Mouse (Mus musculus): ENCODE results near the gene Ppp4r3b.

Gene Ppp4r3b

DNA sequence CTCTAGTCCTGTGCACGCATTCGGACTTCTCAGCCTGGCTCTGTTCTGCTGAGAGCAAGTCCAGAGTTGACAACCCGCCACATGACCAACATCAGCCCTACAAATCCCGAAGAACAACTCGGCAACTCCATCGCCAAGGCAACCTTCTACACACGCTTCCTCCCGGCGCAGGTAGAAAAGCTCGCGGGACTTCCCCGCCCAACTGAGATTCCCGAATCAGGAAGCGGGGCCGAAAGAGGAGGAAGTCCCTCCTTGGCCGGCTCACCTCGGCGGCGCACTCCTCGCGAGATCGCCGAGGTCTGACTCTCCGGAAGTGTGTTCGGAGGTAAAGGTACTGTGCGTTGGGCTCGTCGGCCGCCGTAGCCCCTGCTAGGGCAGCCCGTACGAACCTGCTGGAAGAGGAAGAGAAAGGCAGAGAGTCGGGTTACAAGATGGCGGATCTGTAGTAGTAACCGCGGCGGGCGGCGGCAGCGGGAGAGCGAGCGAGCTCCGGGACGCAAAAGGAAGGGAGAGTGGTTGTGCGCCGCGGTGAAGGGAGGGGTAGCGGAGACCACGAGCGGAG, at the start of gene Ppp4r3b:
TSS of gene Ppp4r3b (plus strand) at position 328 of the 562 bp plus-strand sequence.
- DNase-seq: peak; percentile 99

DNA sequence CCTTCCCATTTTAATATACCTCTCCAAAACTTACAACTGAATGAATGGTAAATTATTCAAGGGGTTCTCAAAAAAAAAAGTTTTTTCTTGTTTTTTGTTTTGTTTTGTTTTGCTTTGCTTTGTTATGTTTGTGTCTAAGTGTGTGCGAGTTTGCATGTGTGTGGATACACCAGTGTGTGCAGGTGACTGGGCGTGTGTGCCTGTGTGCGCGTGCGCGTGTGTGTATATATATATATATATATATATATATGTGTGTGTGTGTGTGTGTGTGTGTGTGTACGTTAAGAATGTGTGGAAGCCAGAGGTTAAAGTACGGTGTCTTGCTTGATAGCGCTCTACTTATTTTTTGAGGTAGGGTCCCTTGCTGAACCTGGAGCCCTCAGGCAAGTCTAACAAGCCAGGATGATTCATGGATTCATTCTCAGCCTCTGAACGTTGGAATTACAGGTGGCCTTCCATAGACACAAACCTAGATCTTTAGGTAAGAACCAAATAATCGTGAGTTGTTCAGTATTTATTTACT, 42.8 kb upstream of the Ppp4r3b start:
- no peak for DNase-seq

DNA sequence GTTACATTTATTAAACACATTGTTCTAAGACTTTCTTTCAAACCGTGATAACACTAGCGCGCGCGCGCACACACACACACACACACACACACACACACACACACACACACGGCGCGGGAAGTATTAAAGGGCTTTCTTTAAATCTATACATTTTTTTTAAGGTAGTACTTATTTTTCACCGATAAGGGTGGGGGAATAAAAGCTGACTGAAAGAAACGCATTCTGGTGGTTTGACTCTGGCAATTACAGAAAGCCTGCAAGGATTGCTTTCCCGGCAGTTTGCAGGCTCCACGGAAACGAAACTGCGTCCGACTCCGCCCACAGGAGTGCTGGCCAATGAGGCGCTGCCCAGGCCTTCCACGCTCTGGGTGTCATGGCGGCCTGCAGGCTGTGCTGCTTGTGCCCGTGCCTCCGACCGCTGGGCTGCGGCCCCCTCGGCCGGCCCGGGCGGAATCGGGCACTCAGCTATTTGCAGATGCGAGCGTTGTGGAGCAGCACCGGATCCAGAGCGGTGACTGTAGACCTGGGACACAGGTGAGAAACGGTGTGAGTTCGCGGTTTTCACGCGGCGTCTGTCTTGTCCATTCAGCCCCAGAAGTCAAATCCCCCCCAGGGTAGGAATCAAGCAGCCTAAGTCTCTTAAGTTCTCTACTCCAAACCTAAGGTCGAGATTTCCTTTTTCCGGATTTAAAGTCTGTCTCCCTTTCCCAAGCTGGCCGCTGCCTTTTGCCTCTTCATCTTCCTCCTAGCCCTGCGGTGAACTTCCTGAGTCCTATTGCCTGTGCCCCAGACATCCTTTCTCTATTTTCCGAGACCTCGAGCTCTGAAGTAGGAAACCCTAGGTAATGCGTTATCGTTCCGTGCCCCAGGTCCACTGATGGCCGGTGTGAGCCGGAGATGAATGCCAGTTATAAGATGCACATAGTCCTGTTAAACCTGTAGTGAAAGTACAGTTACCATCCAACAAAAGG, 42.0 kb upstream of the Ppp4r3b start, which contains the start of gene Pnpt1:
TSS of gene Pnpt1 (plus strand) at position 360 of the 971 bp plus-strand sequence.
- peak; percentile 95 for DNase-seq

DNA sequence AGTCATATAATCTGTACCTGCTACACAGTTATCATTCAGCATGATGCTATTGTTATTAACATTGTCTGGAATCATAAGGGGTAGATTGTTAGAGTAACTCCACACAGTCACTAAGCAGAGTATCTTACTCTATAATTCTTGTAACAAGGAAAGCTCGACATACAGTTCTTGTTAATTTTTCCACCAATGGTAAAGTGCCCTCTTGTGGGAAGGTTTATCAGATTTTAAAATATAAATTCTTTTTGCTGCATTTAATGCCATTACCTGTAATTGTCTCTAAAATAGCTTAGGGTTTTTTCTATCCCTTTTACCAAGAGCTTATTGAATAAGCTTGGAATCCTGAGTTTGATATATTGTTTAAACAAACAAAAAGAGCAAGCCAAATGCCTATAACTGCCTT, 32.0 kb upstream of the Ppp4r3b start:
- DNase-seq: no peak

DNA sequence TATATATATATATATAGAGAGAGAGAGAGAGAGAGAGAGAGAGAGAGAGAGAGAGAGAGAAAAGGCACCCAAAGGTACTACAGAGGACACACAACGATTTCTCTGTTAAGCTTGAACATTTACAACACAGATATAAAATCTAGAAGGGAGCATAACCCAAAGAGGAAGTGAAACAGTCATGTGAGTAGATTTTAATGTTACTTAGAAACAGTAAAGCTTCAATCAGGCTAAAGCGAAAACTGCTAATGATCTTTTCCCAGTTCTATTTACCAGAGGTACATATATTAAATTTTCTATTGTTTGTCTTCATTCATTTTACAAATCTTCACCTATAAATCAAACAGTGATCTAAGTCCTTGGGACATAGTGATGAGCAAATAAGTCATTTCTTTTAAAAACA, 23.8 kb upstream of the Ppp4r3b start:
- no peak for DNase-seq

DNA sequence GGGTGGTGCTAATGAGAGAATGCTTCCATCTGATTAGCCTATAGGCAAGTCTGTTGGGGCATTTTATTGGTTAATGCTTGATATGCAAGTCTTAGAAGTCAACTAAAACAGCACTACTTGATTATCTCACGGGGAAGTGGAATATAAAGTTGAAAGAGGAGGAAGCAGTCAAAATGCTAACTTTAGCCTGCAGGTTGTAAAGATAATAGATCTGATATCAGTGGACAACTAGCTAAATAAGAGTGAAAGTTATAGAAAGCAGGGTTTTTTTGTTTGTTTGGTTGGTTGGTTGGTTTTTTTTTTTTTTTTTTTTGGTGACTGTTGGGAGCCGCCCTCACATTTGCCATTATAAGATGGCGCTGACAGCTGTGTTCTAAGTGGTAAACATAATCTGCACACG, 9.1 kb upstream of the Ppp4r3b start:
- no peak for DNase-seq

DNA sequence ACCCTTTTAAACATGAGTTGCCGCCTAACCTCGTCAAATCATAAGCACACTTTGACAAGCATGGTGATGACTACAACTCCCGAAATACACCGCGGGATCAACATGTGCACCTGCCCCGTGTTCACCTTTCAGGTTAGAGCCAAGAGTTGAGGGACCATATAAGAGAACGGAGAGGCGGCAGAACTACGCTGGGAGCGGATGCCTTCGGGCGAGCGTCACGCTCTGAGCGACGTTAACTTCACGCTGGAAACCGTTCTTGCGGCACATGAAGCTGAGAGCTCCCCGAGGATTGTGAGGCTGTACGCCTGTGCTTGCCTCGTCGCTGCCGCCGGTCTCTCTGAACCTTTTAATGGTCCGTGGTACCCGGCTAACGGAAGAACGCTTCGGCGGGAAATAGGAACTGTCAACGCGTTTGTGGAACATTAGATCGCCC, 715 bp upstream of the Ppp4r3b start:
- peak; percentile 48 for DNase-seq

DNA sequence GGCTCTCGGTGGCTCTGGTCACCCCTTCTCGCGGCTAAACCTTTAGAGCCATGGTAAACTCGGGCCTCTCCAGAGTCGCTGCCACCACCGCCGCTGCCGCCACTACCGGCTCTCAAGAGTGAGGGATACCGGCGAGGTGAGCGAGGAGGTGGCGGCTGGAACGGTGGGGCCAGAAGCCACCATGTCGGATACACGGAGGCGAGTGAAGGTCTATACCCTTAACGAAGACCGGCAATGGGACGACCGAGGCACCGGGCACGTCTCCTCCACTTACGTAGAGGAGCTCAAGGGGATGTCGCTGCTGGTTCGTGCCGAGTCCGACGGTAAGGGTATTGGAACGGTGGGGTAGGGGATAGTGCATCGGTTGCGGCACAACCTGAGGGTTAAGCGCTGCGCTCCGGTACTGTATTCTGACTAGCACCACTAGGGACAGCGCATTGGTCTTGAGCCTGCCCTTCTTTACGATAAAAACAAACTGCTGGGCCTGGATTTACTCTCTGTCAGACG, 488 bp downstream of the Ppp4r3b start:
- DNase-seq: peak; percentile 83

DNA sequence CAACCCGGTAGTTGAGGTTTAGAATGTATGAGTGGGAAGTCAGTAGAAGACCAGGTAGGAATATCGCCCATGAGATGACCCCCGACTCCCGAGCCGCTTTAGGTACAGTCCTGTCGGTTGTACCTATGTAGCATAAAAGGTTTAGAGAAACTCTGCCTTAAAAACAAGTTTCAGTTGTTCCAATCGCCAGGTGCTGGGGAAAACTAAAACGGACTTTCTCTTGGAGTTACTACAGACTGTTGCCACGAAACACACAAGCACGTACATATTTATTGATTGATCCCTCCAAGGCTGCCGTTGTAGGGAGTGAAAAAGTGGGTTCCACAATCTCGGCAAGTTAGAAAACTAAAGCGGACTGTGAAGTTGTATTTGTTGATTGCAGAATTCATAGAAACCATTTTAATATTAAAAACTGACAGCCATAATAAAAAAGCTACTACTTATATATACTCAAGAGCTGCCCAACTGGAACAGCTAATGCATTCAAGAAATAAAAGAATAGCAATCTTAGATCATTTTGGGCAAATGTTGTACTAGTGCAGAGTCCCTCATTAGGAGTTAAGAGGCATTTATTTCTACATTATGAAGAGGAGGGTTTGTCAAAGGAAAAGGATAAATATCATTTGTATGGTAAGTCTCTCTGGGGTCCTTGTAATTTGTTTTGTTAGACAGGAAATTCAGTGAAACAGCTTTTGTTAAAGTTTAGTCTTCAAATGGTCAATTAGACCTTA, 1.2 kb downstream of the Ppp4r3b start:
- DNase-seq: no peak

DNA sequence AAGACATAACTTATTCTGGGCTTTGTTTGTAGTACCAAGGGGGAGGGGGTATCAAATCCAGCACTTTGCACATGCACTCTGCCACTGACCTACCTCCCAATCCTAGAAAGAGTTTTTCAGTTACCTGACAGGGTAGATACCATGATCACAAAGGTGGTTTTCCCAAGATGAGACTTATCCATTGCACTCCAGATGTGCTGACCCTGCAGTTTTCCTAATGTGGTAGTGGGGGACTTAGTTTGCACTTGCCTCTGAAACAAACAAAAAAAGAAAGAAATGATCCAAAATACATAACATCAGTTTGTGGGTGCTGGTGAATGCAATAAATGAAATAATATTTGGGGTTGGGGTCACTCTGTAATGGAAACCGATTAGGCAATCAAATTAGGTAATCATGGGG, 6.6 kb downstream of the Ppp4r3b start:
- DNase-seq: no peak

DNA sequence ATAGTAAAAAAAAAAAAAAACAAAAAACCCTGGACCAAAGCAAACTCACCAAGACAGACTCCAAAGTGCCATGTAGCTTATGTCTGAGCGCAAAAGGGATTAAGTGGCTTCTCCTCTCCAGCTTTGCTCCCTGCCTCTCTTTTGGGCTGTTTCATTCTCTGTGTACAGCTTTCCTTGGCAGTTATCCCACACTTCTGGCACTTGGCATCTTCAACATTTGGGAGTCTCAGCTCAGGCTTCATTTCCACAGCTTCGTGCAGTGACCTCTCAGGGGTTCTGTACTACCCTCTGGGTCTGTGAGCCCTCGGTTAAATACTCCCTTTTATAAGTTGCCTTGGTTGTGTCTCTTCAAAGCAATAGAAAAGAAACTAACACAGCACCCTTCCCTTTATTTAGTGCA, 8.0 kb downstream of the Ppp4r3b start:
- DNase-seq: no peak

DNA sequence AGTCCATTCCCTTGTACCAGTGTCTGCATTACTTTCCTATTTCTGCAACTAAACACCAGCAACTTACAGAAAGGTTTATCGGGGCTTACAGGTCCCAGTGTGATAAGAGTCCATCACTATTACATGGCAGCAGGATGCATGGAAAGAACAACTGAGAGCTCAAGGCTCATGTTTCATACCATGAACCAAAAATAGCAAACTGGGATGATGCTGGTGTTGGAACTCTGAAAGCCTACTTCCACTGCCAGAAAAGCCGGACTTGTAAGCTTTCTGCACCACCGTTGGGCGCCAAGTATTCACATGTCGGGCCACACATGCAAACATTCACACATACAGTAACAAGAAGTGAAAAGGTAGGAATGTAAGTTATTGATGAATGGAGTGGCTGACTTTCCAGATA, 9.1 kb downstream of the Ppp4r3b start:
- no peak for DNase-seq

DNA sequence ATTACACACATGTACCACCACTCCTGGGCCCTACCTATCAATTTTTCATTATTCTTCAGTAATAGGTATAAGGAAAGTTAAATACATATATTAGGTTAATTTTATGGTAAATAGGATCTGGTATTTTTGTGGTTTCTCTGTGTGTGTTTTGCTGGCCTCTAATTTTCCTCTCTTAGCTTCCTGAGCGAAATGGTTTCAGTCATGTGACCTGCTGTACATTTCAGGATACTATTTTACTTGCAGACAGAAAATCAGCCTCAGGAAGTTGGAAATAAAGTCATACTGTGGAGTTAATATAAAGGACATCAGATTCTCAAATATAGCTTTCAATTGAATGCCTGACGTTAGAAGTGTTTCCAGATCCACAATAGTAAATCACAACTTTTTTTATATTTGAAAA, 16.3 kb downstream of the Ppp4r3b start:
- no peak for DNase-seq

DNA sequence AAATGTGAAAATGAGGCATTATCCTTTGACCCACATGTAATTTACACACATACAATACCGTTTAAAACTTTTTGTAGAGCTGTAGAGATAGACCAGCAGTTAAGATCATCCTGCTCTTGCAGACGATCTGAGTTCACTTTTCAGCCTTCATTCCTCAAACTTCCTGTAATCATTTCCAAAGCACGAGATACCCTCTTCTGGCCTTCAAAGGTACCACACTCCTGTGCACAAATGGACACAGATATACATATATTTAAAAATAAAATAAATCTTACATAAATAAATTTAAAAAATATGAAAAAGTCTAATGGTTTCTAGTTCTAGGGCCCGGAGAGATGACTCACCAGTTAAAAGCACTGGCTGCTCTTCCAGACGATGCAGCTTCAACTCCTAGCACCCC, 31.0 kb downstream of the Ppp4r3b start:
- DNase-seq: peak; percentile 4

DNA sequence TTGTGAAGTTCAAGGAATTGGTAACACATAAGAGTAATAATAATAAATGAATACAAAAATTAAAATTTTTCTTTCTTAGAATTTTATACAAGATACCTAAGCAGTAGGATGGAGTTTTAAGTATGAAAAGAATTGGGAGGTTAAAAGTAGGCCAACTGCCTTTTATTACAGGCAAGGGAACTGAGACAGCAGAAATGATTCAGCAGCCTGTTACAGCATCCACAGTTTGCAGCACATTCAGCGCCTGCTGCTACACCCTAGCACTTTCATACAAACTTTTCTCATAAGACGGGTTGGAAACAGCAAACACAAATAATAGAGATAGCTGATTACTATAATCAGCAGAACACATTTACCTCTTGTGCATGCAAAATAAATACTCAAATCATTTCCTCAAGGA, 37.1 kb downstream of the Ppp4r3b start:
- DNase-seq: no peak

DNA sequence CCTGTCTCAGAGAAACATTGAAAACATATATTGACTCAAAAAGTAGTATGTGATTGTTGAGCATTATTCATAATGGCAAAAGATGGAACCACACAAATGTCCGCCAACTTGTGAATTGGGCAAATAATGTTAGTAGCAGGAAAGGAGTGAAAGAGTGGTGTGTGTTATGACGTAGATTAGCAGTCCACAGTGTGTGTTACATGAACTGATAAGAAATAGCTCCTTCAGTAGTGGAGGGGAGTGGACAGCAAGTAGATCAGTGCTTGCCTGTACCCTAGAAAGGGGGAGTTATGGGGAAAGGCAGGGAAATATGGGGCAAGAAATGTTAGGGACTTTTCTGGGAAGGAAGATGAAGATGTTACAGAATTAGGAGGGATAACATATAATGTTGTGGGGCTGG, 43.5 kb downstream of the Ppp4r3b start:
- no peak for DNase-seq

DNA sequence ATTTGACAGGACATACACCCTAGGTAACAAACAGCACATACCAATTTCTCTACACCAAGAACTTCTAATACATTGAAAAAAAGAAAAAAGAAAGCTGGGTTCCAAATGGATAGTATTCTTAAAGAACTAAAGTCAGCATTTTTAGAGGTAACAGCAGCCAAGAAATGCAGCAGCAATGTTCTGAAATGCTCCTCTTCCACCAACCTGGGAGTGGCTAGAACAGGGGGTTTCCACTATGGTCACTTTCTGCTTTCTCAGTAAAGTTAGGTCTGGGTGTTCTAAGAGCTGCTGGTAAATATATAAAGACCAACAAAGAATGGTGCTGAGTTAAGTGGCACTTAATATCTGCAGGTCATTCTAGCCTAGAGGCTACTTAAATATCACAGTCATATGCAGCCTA, 46.4 kb downstream of the Ppp4r3b start:
- no peak for DNase-seq

DNA sequence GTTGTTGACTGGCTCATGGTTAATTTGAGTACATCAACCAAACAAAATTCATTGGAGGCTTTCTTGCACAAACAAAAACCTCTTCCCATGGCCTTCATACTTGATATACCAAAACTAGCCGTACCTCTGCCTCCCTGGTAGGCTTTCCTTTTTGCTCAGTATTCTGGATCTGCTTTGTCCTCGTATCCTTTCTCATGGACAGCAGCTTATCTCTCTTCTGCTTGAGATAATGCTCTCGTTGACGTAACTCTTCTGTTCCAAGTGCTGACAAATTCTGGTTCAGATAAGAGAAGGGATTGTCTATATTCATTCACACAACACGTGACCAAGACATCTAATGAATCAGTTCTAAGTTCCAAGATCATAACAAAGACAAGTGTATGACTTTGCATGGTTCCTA, 49.6 kb downstream of the Ppp4r3b start:
- no peak for DNase-seq

DNA sequence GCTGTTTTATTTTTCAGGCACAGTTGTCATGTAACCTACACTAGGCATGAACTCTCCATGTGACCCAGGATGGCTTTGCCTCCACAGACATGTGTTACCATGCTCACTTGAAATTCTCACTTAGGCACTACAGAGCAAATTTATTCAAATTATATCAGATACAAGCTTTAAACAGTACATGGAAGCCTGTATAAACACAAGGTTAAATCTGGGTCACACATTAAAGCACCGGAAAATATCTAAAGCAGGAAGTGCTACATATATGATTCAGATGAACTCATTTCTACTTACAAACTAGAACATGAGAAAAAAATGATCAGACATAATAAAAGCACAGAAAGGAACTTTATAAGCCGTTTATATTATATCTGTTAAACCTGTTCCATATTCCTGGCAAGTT, 52.1 kb downstream of the Ppp4r3b start:
- DNase-seq: no peak

DNA sequence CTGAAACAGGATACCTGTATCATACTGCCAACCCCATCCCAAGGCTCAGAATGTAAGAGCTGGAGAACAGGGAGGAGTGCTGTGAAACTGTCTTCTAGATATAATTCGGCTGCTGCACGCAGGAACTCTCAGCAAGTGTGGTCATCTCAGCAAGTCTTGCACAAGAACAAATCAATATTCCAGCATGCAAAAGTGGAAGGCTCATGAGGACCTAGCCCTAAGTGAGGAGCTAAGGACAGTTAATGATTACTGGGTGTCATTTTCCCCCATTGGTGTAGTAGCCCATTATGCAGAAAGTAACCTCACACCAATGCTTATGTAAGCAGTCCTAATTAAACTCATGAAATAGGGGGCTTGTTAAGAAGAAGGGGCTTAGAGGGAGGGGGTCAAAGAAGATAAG, 56.3 kb downstream of the Ppp4r3b start:
- no peak for DNase-seq

DNA sequence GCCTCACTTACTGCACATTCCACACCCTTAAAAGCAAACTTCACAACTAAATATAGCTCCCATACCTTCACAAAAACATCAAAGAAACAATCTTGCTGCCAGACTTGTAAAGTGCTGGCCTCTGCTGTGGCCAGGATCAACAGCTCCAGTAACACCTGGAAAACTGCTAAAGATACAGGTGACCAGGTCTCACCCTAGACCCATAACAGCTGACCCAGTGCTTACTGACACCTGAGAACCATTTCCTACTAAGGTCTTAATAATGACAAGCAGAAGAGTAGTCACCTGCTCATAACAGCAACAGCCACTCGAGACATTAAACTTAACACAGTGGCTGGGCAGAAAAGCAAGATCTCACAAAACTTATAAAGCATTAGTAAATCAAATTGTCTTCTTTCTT, 60.9 kb downstream of the Ppp4r3b start:
- DNase-seq: no peak

DNA sequence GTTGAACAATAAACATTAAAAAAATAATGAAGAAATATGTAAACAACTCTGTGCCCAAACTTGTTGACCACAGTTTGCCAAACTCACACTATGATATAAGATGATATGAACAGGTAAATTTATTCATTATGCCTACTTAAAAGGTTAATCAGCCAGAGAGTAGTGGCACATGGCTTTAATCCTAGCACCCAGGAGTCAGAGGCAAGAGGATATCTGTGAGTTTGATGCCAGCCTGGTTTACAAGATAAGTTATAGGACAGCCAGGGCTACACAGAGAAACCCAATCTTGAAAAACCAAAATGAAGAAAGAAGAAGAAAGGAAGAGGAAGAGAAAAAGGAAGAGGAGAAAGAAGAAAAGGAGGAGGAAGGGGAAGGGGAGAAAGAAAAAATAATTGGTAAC, 64.7 kb downstream of the Ppp4r3b start:
- no peak for DNase-seq

DNA sequence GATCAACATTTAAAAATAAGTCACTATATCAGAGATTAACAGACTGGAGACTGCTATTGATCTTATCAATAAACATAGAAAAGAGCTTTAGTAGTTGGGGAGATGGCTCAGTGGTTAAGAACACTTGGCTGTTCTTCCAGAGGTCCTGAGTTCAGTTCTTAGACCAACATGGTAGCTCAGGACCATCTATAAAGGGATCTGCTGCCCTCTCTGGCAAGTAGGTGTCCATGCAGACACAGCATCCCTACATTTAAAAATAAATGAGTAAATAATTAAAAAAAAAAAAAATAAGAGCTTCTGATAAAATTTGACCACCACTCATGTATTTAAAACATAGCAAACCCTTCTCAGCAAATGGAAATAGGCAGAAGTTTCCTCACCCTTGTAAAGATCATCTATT, 65.4 kb downstream of the Ppp4r3b start:
- DNase-seq: no peak

Measured in embryo, embryonic 11 days (tissue).